Mouse (Mus musculus) cerebellum, adult 2 months (tissue): ENCODE measurements at regions not wholly inside any gene's neighbourhood (a gene's known extent, or its start where the extent isn't known, plus 50 kb on each side); places are given as distances from the start of the nearest gene placed in this dataset.

Source experiments
- DNase-seq, 2 experiments: peaks; one replicate each; pipeline ENCODE4 v3.0.0; 2021
- H3K27ac ChIP-seq: fragments of 200-500 bp; 2 replicates; pipeline ENCODE4 v1.5.1; 2012; ENCODE audit warnings: low read length, control low read depth, inconsistent platforms; ENCODE audit not compliant: insufficient read depth
- H3K27me3 ChIP-seq: fragments of 200-500 bp; 2 replicates; pipeline ENCODE4 v1.6.1; 2012; ENCODE audit warnings: inconsistent platforms, mild to moderate bottlenecking, low read length, moderate library complexity; ENCODE audit not compliant: control insufficient read depth, insufficient read depth
- H3K4me1 ChIP-seq: fragments of 200-500 bp; 2 replicates; pipeline ENCODE4 v1.6.1; 2011; ENCODE audit warnings: low read length; ENCODE audit not compliant: control insufficient read depth, insufficient read depth
- H3K4me3 ChIP-seq: fragments of 200-500 bp; replicated peaks from 2 replicates; pipeline ENCODE3; 2011; ENCODE audit warnings: mild to moderate bottlenecking, low read depth, low read length, control low read depth; ENCODE audit not compliant: insufficient read depth
- CTCF ChIP-seq: fragments of 200-500 bp; IDR thresholded peaks from 2 replicates; pipeline ENCODE4 v1.5.1; 2011; ENCODE audit warnings: low read depth, mild to moderate bottlenecking, control low read depth, low read length, moderate library complexity, borderline replicate concordance; ENCODE audit not compliant: insufficient read depth
- POLR2A ChIP-seq: fragments of 200-500 bp; IDR thresholded peaks from 2 replicates; pipeline ENCODE4 v1.6.1; 2011; ENCODE audit warnings: low read length, control low read depth, borderline replicate concordance; ENCODE audit not compliant: insufficient read depth
- WGBS: fragments of 180-500 bp; shearing (Covaris S2); methylation state at CpG from one replicate; pipeline ENCODE4 v1.1.7; 2018; 5-methylcytosine and 5-hydroxymethylcytosine counted together

DNA sequence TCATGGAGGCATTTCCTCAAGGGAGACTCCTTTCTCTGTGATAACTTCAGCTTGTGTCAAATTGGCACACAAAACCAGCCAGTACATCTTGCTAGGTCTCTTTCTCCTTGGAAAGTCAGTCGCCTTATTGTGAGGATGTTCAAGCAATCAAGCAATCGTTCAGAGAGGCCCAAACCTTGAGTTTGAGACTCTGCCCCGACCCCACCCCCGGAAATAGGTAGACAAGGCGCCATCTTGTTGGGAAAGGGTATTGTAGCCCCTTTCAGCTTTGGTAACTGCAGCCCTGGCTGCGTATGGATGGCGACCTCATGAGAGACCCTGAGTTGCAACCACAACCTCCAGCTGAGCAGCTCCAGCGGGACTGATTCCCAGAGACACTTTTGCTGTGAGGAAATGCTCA, 151.7 kb upstream of the Med13l start:
- TF ChIP-seq CTCF (no peak), POLR2A (no peak)
- 89% methylated on average over 8 of the region's 8 CpGs for WGBS
- Histone ChIP-seq H3K27me3 (no peaks in the 10 kb centered on the region), H3K4me3 (no peak overlapping the region), H3K27ac (no peak overlapping the region), H3K4me1 (no peaks in the 10 kb centered on the region)
- no peak for DNase-seq

DNA sequence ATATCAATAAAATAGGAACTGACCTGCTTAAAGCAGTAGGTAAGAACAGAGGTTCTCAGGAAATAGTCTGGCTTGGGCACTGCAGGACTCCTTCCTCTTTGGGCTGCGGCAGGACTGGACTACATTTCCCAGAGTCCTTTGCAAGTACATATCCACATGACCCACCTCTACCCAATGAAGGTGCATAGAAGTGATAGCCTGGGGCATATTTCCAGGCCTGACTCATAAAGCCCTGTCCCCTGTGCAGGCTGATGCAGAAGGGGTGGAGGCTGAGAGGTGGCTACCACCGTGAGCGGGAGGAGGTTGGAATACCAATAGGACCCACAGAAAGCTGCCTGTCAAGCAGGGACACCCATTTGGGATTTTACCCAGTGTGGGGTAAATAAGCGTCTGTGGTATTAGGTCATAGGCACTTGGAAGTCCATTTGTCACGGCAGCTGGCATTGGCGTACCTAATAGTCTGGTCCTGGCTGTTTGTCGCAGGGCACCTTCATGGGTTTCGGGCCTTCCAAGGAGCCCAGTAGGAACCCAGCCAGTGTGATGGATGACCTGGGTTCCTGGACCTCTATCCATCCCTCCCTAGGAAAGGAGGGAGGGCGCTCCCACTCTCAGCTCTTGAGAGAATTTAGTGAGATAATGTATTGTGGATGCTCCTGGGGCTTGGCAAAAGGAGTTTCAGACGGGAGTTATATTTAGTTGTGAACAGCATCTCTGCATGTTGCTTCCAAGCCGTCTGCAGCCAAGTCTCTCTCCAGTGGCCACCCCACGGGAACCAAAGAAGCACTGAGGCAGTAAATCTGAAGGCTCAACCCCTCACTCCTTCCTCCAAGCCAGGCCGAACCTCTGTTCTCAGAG, 146.8 kb upstream of the Med13l start:
- 22% methylated on average over 13 of the region's 13 CpGs for WGBS
- Histone ChIP-seq H3K4me3 (peak overlapping the region; percentile 64), H3K4me1 (no peaks in the 10 kb centered on the region), H3K27ac (peak overlapping the region; percentile 78), H3K27me3 (no peaks in the 10 kb centered on the region)
- DNase-seq = peak; percentile 85 to 94
- TF ChIP-seq CTCF (no peak), POLR2A (peak; percentile 90; the same call in 1 of the 2 replicates)

DNA sequence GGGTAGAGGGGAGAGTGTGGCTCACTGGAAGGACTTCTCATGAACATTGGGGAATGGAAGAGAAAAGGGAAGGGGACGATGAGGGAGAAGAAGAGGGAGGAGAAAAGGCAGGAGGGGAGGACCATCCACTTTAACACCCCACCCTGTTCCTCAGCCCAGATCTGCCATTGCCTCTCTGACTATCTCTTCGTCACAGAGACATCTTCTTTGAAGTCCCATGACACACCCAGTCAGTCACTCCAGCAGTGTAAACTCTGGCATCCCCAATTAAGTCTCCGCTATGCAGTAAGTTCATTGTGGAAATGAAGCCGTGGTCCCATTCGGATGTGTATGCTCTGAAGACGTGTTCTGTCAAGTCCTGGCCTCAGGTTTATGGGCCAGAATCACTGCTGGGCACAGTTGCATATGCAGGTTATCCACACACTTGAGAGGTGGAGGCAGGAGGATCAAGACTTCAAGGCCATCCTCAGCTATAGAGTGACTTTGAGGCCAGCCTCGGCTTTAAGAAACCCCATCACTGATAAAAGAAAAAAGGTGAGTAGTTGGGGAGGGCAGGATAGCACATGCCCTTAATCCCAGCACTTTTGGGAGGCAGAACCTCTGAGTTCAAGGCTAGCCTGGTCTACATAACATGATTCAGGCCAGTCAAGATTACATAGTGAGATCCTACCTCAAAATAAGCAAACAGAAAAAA, 141.0 kb upstream of the Med13l start:
- H3K4me1 ChIP-seq = peaks cover 16% of the 10 kb centered on the region
- H3K27ac ChIP-seq = no peak overlapping the region
- no peak overlapping the region for H3K4me3 ChIP-seq
- no peak for TF ChIP-seq CTCF
- no peak for TF ChIP-seq POLR2A
- no peak for DNase-seq
- no peaks in the 10 kb centered on the region for H3K27me3 ChIP-seq
- WGBS = 91% methylated on average over 7 of the region's 7 CpGs

- 14% methylated on average over 32 of the region's 32 CpGs for WGBS
- Histone ChIP-seq H3K27me3 (no peaks in the 10 kb centered on the region), H3K4me1 (peaks cover 23% of the 10 kb centered on the region), H3K27ac (no peak overlapping the region), H3K4me3 (peak overlapping the region; percentile 28)
- peak; percentile 53 to 75 for DNase-seq
- TF ChIP-seq CTCF (no peak), POLR2A (no peak)
Measured at GRCm38 (mm10) chr5:118421884-118422821, 138.3 kb upstream of the Med13l start.

- peaks cover 23% of the 10 kb centered on the region for H3K4me1 ChIP-seq
- WGBS = 84% methylated on average over 3 of the region's 3 CpGs
Measured at GRCm38 (mm10) chr5:118424177-118424576, 136.3 kb upstream of the Med13l start.

GRCm38 (mm10) chr5:118424764-118425568, 135.5 kb upstream of the Med13l start:
- 48% methylated on average over 9 of the region's 9 CpGs for WGBS
- Histone ChIP-seq H3K4me1 (peaks cover 23% of the 10 kb centered on the region), H3K4me3 (no peak overlapping the region), H3K27me3 (no peaks in the 10 kb centered on the region), H3K27ac (no peak overlapping the region)
- TF ChIP-seq CTCF (no peak), POLR2A (no peak)
- peak; percentile 59 to 73 for DNase-seq

More at GRCm38 (mm10) chr5:118424177-118424576, 136.3 kb upstream of the Med13l start:
- no peak for TF ChIP-seq CTCF
- no peak for TF ChIP-seq POLR2A
- DNase-seq = no peak
- no peaks in the 10 kb centered on the region for H3K27me3 ChIP-seq
- no peak overlapping the region for H3K27ac ChIP-seq
- no peak overlapping the region for H3K4me3 ChIP-seq
